Mouse (Mus musculus) limb, embryonic 13.5 days (tissue): Measurements from ENCODE around the gene Plekhb2. TPM values are rescaled to one million over a fixed set of nuclear protein-coding genes. Genes with fewer than 3 reads are reported as not detected.

ENCODE experiments used
- ATAC-seq: fragments of 200-750 bp; cut with Nextera tagmentation; 2 replicates; pipeline ENCODE4 v1.8.0; 2017; ENCODE audit warnings: low read depth, moderate number of reproducible peaks, moderate TSS enrichment; ENCODE audit not compliant: low FRiP score
- H3K27ac ChIP-seq: fragments of 300-500 bp; sonication (generic); 2 replicates; pipeline ENCODE4 v1.5.1; 2015; ENCODE audit warnings: inconsistent platforms, mild to moderate bottlenecking, moderate library complexity
- H3K27me3 ChIP-seq: fragments of 300-500 bp; sonication (generic); 2 replicates; pipeline ENCODE4 v1.6.1; 2015; ENCODE audit warnings: mild to moderate bottlenecking, inconsistent platforms
- H3K36me3 ChIP-seq: fragments of 300-500 bp; sonication (generic); 2 replicates; pipeline ENCODE4 v1.6.1; 2015; ENCODE audit warnings: inconsistent platforms, mild to moderate bottlenecking, moderate library complexity
- H3K4me1 ChIP-seq: fragments of 300-500 bp; sonication (generic); 2 replicates; pipeline ENCODE4 v1.6.1; 2015; ENCODE audit warnings: inconsistent platforms
- H3K4me2 ChIP-seq: fragments of 300-500 bp; sonication (generic); replicated peaks from 2 replicates; pipeline ENCODE4 v1.6.1; 2015; ENCODE audit warnings: inconsistent platforms, mild to moderate bottlenecking, moderate library complexity
- H3K4me3 ChIP-seq: fragments of 300-500 bp; sonication (generic); 2 replicates; pipeline ENCODE4 v1.5.1; 2015; ENCODE audit warnings: moderate library complexity, mild to moderate bottlenecking, inconsistent platforms
- H3K9ac ChIP-seq: fragments of 300-500 bp; sonication (generic); 2 replicates; pipeline ENCODE4 v1.6.1; 2015; ENCODE audit warnings: mild to moderate bottlenecking, inconsistent platforms
- H3K9me3 ChIP-seq: fragments of 300-500 bp; sonication (generic); 2 replicates; pipeline ENCODE4 v1.6.1; 2016; ENCODE audit warnings: inconsistent platforms
- WGBS: fragments of 180-500 bp; shearing (Covaris S2); methylation state at CpG from one replicate; pipeline ENCODE4 v1.1.7; 2015; 5-methylcytosine and 5-hydroxymethylcytosine counted together
- polyA plus RNA-seq: library from polyadenylated mRNA; unstranded; fragments of >200 nt; fragmentation: Nextera tagmentation; extraction: Ambion mirVana; gene quantifications from 2 replicates; pipeline ENCODE4 v1.2.1, GENCODE M21; 2015

Plekhb2 gene
- polyA plus RNA-seq, 1 experiment from 2014 or later: 16.2 TPM

- Histone ChIP-seq H3K27ac (no peak overlapping the region), H3K4me1 (no peaks in the 10 kb centered on the region), H3K9me3 (no peaks in the 10 kb centered on the region), H3K4me2 (no peak overlapping the region), H3K27me3 (no peaks in the 10 kb centered on the region), H3K36me3 (peaks cover 97% of the 10 kb centered on the region), H3K4me3 (no peak overlapping the region), H3K9ac (no peak overlapping the region)
- no peak for ATAC-seq
- 91% methylated on average over 6 of the region's 6 CpGs for WGBS
These were observed 30.4 kb upstream of the Plekhb2 start for GRCm38 (mm10) chr1:34819225-34819910.

GRCm38 (mm10) chr1:34821411-34821810 is 28.4 kb upstream of the Plekhb2 start:
- Histone ChIP-seq H3K36me3 (peaks cover 94% of the 10 kb centered on the region), H3K27ac (no peak overlapping the region), H3K4me2 (no peak overlapping the region), H3K27me3 (no peaks in the 10 kb centered on the region), H3K4me3 (no peak overlapping the region), H3K4me1 (no peaks in the 10 kb centered on the region), H3K9me3 (no peaks in the 10 kb centered on the region), H3K9ac (no peak overlapping the region)
- ATAC-seq: no peak
- WGBS: 93% methylated on average over 2 of the region's 2 CpGs

- Histone ChIP-seq H3K36me3 (peaks cover 94% of the 10 kb centered on the region), H3K27ac (no peak overlapping the region), H3K4me1 (no peaks in the 10 kb centered on the region), H3K27me3 (no peaks in the 10 kb centered on the region), H3K9ac (no peak overlapping the region), H3K9me3 (no peaks in the 10 kb centered on the region), H3K4me3 (no peak overlapping the region), H3K4me2 (no peak overlapping the region)
- ATAC-seq: no peak
- WGBS: 90% methylated on average over 7 of the region's 7 CpGs
These were observed 27.8 kb upstream of the Plekhb2 start for GRCm38 (mm10) chr1:34822003-34822402.

GRCm38 (mm10) chr1:34822746-34823145 is 27.0 kb upstream of the Plekhb2 start:
- Histone ChIP-seq H3K27me3 (no peaks in the 10 kb centered on the region), H3K4me3 (no peak overlapping the region), H3K9ac (no peak overlapping the region), H3K4me1 (no peaks in the 10 kb centered on the region), H3K4me2 (no peak overlapping the region), H3K36me3 (peaks cover 94% of the 10 kb centered on the region), H3K9me3 (no peaks in the 10 kb centered on the region), H3K27ac (no peak overlapping the region)
- no peak for ATAC-seq
- 94% methylated on average over 7 of the region's 7 CpGs for WGBS

GRCm38 (mm10) chr1:34823353-34823752 is 26.4 kb upstream of the Plekhb2 start:
- H3K4me2 ChIP-seq: no peak overlapping the region
- peaks cover 94% of the 10 kb centered on the region for H3K36me3 ChIP-seq
- H3K27ac ChIP-seq: no peak overlapping the region
- no peak for ATAC-seq
- H3K27me3 ChIP-seq: no peaks in the 10 kb centered on the region
- no peaks in the 10 kb centered on the region for H3K4me1 ChIP-seq
- no peaks in the 10 kb centered on the region for H3K9me3 ChIP-seq
- no peak overlapping the region for H3K9ac ChIP-seq
- H3K4me3 ChIP-seq: no peak overlapping the region
- WGBS: 96% methylated on average over 6 of the region's 6 CpGs

- no peak overlapping the region for H3K4me3 ChIP-seq
- H3K4me2 ChIP-seq: no peak overlapping the region
- no peaks in the 10 kb centered on the region for H3K9me3 ChIP-seq
- no peak overlapping the region for H3K27ac ChIP-seq
- no peak overlapping the region for H3K9ac ChIP-seq
- 90% methylated on average over 8 of the region's 8 CpGs for WGBS
- H3K4me1 ChIP-seq: peaks cover 7% of the 10 kb centered on the region; the same call in 1 of the 2 replicates
- no peak for ATAC-seq
- peaks cover 92% of the 10 kb centered on the region for H3K36me3 ChIP-seq
- H3K27me3 ChIP-seq: no peaks in the 10 kb centered on the region
These were observed 25.6 kb upstream of the Plekhb2 start for GRCm38 (mm10) chr1:34824208-34824607.

GRCm38 (mm10) chr1:34825909-34826308 is 23.9 kb upstream of the Plekhb2 start:
- Histone ChIP-seq H3K4me3 (no peak overlapping the region), H3K4me2 (no peak overlapping the region), H3K9me3 (no peaks in the 10 kb centered on the region), H3K4me1 (peaks cover 24% of the 10 kb centered on the region), H3K27me3 (no peaks in the 10 kb centered on the region), H3K9ac (no peak overlapping the region), H3K36me3 (peaks cover 83% of the 10 kb centered on the region), H3K27ac (no peak overlapping the region)
- 93% methylated on average over 9 of the region's 9 CpGs for WGBS
- ATAC-seq: no peak

GRCm38 (mm10) chr1:34827900-34828299 is 21.9 kb upstream of the Plekhb2 start:
- no peaks in the 10 kb centered on the region for H3K27me3 ChIP-seq
- ATAC-seq: no peak
- 80% methylated on average over 7 of the region's 7 CpGs for WGBS
- no peak overlapping the region for H3K4me2 ChIP-seq
- H3K36me3 ChIP-seq: peaks cover 74% of the 10 kb centered on the region
- H3K4me1 ChIP-seq: peaks cover 38% of the 10 kb centered on the region
- no peak overlapping the region for H3K4me3 ChIP-seq
- H3K9ac ChIP-seq: no peak overlapping the region
- H3K27ac ChIP-seq: no peak overlapping the region
- no peaks in the 10 kb centered on the region for H3K9me3 ChIP-seq

- 85% methylated on average over 5 of the region's 5 CpGs for WGBS
- Histone ChIP-seq H3K4me2 (no peak overlapping the region), H3K27me3 (no peaks in the 10 kb centered on the region), H3K27ac (no peak overlapping the region), H3K9ac (no peak overlapping the region), H3K36me3 (peaks cover 72% of the 10 kb centered on the region), H3K9me3 (no peaks in the 10 kb centered on the region), H3K4me3 (no peak overlapping the region), H3K4me1 (peaks cover 42% of the 10 kb centered on the region)
- ATAC-seq: no peak
These were observed 21.1 kb upstream of the Plekhb2 start for GRCm38 (mm10) chr1:34828528-34829294.

- Histone ChIP-seq H3K9ac (no peak overlapping the region), H3K4me1 (peaks cover 42% of the 10 kb centered on the region), H3K9me3 (no peaks in the 10 kb centered on the region), H3K36me3 (peaks cover 73% of the 10 kb centered on the region), H3K4me3 (no peak overlapping the region), H3K27ac (no peak overlapping the region), H3K4me2 (no peak overlapping the region), H3K27me3 (no peaks in the 10 kb centered on the region)
- 74% methylated on average over 2 of the region's 2 CpGs for WGBS
- ATAC-seq: no peak
These were observed 18.8 kb upstream of the Plekhb2 start for GRCm38 (mm10) chr1:34830934-34831333.

GRCm38 (mm10) chr1:34831381-34831780 is 18.4 kb upstream of the Plekhb2 start:
- Histone ChIP-seq H3K4me3 (no peak overlapping the region), H3K4me2 (no peak overlapping the region), H3K9ac (no peak overlapping the region), H3K27ac (no peak overlapping the region), H3K9me3 (no peaks in the 10 kb centered on the region), H3K36me3 (peaks cover 73% of the 10 kb centered on the region), H3K4me1 (peaks cover 42% of the 10 kb centered on the region), H3K27me3 (no peaks in the 10 kb centered on the region)
- WGBS: 62% methylated on average over 1 of the region's 1 CpGs
- ATAC-seq: no peak

- Histone ChIP-seq H3K4me3 (no peak overlapping the region), H3K36me3 (peaks cover 53% of the 10 kb centered on the region), H3K9me3 (no peaks in the 10 kb centered on the region), H3K4me1 (peaks cover 52% of the 10 kb centered on the region), H3K27ac (no peak overlapping the region), H3K27me3 (no peaks in the 10 kb centered on the region), H3K4me2 (no peak overlapping the region), H3K9ac (no peak overlapping the region)
- ATAC-seq: no peak
- 84% methylated on average over 2 of the region's 2 CpGs for WGBS
These were observed 14.9 kb upstream of the Plekhb2 start for GRCm38 (mm10) chr1:34834904-34835303.
